Mouse (Mus musculus) intestine, embryonic 15.5 days (tissue): ENCODE results near the gene Tuba3b. TPM values are rescaled to one million over a fixed set of nuclear protein-coding genes. Genes with fewer than 3 reads are reported as not detected.

ENCODE experiments used
- ATAC-seq: fragments of 200-750 bp; cut with Nextera tagmentation; 2 replicates; pipeline ENCODE4 v1.8.0; 2017; ENCODE audit warnings: moderate TSS enrichment, moderate library complexity
- H3K27ac ChIP-seq: fragments of 300-500 bp; sonication (generic); 2 replicates; pipeline ENCODE4 v1.5.1; 2015; ENCODE audit warnings: mild to moderate bottlenecking, inconsistent platforms
- H3K27me3 ChIP-seq: fragments of 300-500 bp; sonication (generic); replicated peaks from 2 replicates; pipeline ENCODE4 v1.6.1; 2015; ENCODE audit warnings: inconsistent platforms
- H3K36me3 ChIP-seq: fragments of 300-500 bp; sonication (generic); 2 replicates; pipeline ENCODE4 v1.6.1; 2015; ENCODE audit warnings: inconsistent platforms
- H3K4me1 ChIP-seq: fragments of 300-500 bp; sonication (generic); replicated peaks from 2 replicates; pipeline ENCODE4 v1.6.1; 2015; ENCODE audit warnings: inconsistent platforms
- H3K4me2 ChIP-seq: fragments of 300-500 bp; sonication (generic); replicated peaks from 2 replicates; pipeline ENCODE4 v1.6.1; 2015; ENCODE audit warnings: mild to moderate bottlenecking, inconsistent platforms
- H3K4me3 ChIP-seq: fragments of 300-500 bp; sonication (generic); replicated peaks from 2 replicates; pipeline ENCODE4 v1.5.1; 2015; ENCODE audit warnings: inconsistent platforms
- H3K9ac ChIP-seq: fragments of 300-500 bp; sonication (generic); 2 replicates; pipeline ENCODE4 v1.6.1; 2015; ENCODE audit warnings: inconsistent platforms
- H3K9me3 ChIP-seq: fragments of 300-500 bp; sonication (generic); 2 replicates; pipeline ENCODE4 v1.6.1; 2016; ENCODE audit warnings: inconsistent platforms
- WGBS: fragments of 180-500 bp; shearing (Covaris S2); methylation state at CpG from one replicate; pipeline ENCODE4 v1.1.7; 2015; 5-methylcytosine and 5-hydroxymethylcytosine counted together
- polyA plus RNA-seq: library from polyadenylated mRNA; unstranded; fragments of >200 nt; fragmentation: Nextera tagmentation; extraction: Ambion mirVana; gene quantifications from 2 replicates; pipeline ENCODE4 v1.2.1, GENCODE M21; 2015

Tuba3b gene
- polyA plus RNA-seq, 1 experiment from 2014 or later: not detected

DNA sequence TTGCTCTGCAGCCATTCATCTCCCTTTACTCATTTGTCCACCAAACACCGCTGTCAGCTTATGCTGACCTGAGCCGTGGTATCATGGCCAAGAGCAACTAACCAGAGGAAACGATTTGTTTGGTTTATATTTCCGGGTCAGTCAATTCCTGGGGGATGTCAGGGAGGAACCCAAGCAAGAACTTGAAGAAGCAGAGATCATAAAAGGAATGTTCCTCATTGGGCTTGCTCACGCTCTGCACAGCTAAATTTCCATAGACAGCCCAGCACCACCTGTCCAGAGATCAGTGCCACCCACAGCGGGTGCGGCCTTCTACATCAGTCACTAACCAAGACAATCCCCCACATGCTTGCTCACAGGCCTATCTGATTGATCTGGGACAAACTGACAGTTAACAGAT is 1.3 kb upstream of the Tuba3b start, which contains the start of gene Lmntd1:
Lmntd1 (minus strand) TSS at position 101 of the 400 bp plus-strand sequence.
- WGBS: 55% methylated on average over 7 of the region's 7 CpGs
- Histone ChIP-seq H3K4me1 (no peaks in the 10 kb centered on the region), H3K4me2 (no peak within 1 kb of the TSS), H3K36me3 (no peaks in the 10 kb centered on the region), H3K27ac (no peak within 1 kb of the TSS), H3K9me3 (no peaks in the 10 kb centered on the region), H3K4me3 (no peak within 1 kb of the TSS), H3K9ac (no peak within 1 kb of the TSS), H3K27me3 (no peaks in the 10 kb centered on the region)
- ATAC-seq: no peak

DNA sequence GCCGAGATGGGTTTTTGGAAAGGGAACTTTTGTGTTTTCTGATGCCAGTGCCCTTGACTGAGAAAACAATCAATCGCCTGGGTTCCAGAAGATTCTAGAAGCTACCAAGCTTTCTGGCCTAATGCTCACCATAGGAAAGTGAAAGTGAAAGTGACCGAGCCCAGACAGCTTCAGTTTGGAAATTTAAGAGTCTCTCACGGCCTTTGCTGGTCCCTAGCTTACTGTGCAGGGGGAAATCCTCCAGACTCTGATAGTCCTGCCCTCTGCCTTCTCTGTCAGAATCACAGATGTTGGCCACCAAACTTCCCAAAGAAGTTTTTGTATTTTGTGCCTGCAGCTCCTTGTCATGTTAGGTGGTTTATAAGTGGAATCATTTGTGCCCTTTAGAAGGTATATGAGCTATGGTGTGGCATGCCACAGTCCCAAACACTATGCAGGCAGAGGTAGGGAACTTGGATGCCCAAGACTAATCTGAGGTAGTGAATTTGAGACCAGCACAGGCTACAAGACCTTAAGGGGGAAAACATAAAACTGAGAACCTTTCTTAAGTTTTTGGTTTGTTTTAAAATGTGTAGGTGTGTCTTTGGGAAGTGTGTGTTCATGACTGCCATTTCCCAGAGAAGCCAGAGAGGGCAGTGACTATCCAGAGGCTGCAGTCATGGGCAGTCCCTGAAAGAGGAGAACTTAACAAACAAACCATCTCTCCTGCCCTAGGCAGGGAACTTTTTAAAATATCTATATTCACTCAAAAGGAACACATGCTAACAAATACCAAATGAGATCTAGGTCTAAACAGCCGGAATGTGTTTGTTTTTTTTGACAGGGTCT is 1.1 kb downstream of the Tuba3b start:
- H3K36me3 ChIP-seq: no peaks in the 10 kb centered on the region
- H3K27ac ChIP-seq: no peak overlapping the region
- no peak for ATAC-seq
- H3K4me3 ChIP-seq: no peak overlapping the region
- WGBS: 70% methylated on average over 5 of the region's 5 CpGs
- H3K4me1 ChIP-seq: no peaks in the 10 kb centered on the region
- no peaks in the 10 kb centered on the region for H3K27me3 ChIP-seq
- H3K9me3 ChIP-seq: no peaks in the 10 kb centered on the region
- no peak overlapping the region for H3K9ac ChIP-seq
- no peak overlapping the region for H3K4me2 ChIP-seq

DNA sequence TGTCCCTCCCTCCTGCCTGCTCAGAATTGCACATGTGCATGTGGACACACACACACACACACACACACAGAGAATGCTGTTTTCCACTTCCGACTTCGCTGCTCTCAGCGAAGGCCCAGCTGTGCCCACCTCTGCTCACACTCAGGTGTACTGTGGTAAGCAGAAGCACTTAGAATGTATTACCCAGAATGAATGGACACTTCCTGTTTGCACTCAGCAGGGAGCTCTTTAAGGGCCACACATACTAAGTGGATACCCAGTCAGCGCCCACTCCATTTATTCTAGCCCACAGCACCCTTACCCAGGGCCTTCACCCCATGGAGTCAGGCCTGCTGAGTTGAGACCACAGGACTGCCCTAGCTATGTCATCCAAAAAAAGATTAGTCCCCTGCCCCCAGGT is 7.6 kb downstream of the Tuba3b start:
- Histone ChIP-seq H3K4me2 (no peak overlapping the region), H3K9me3 (no peaks in the 10 kb centered on the region), H3K4me1 (no peaks in the 10 kb centered on the region), H3K27ac (no peak overlapping the region), H3K27me3 (no peaks in the 10 kb centered on the region), H3K36me3 (no peaks in the 10 kb centered on the region), H3K9ac (no peak overlapping the region), H3K4me3 (no peak overlapping the region)
- ATAC-seq: no peak
- whole genome bisulfite sequencing: 91% methylated on average over 4 of the region's 4 CpGs

DNA sequence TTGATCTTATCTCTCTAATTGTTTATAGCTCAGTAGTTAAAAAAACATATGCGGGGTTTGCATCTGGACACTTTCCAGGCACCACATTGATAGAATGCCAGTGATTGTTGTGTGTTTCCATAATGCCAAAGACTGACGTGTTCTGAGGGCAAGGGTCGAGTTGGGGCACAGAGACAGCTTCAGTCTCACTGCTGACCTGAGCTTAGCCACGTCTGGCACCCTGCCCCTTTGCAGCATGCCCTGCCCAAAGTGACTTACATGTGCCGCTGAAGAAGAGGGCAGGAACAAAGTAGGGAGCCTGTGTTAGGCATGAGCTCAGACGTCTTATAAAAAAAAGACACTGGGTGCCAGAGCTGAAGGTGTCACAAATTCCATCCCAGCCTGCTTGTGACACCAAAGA is 14.7 kb downstream of the Tuba3b start:
- no peak for ATAC-seq
- H3K4me3 ChIP-seq: no peak overlapping the region
- H3K27me3 ChIP-seq: no peaks in the 10 kb centered on the region
- no peaks in the 10 kb centered on the region for H3K9me3 ChIP-seq
- no peaks in the 10 kb centered on the region for H3K36me3 ChIP-seq
- H3K4me2 ChIP-seq: no peak overlapping the region
- H3K9ac ChIP-seq: no peak overlapping the region
- WGBS: 47% methylated on average over 6 of the region's 6 CpGs
- no peak overlapping the region for H3K27ac ChIP-seq
- H3K4me1 ChIP-seq: no peaks in the 10 kb centered on the region

DNA sequence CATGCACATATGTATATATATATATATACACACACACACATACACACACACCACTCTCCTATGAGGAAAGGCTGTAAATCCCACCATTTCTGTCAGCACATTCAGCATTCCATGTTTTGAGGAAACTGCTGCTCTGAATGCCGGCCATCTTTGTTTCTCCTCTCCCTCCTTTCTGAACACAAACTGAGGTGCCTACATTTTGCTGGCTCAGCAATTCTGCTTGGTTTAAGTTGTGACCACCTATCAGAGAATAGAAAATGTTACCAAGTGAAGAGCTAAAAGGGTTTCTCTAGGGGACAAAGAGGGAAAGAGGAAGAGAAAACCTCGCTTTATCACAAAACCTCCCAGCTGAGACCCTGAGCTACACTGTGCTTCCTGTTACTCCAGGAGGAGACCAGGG is 18.9 kb downstream of the Tuba3b start:
- no peak overlapping the region for H3K4me2 ChIP-seq
- no peaks in the 10 kb centered on the region for H3K36me3 ChIP-seq
- ATAC-seq: no peak
- H3K27me3 ChIP-seq: no peaks in the 10 kb centered on the region
- H3K9ac ChIP-seq: no peak overlapping the region
- H3K4me3 ChIP-seq: no peak overlapping the region
- no peak overlapping the region for H3K27ac ChIP-seq
- 0 out of 2 replicates have a peak, but pooled peaks cover 3% of the 10 kb centered on the region for H3K4me1 ChIP-seq
- WGBS: 80% methylated on average over 2 of the region's 2 CpGs
- no peaks in the 10 kb centered on the region for H3K9me3 ChIP-seq

DNA sequence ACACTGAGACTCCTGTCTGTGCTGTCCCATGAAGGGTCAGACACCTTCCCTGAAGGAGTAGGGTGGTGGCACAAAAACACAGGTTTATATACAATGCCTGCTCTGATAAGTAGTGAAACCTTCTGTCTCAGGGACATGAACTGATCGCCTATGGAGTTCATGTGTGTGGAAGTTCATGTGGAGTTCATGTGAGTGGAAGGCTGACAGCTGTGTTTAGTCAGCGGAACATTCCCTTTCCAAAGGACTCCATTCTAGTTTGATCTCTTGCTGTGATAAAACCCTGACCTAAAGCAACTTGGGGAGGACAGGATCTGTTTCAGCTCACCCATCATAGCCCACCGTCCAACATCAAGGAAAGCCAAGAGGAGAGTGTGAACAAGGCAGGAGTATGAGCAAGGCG is 21.1 kb downstream of the Tuba3b start:
- Histone ChIP-seq H3K27ac (no peak overlapping the region), H3K4me1 (0 out of 2 replicates have a peak, but pooled peaks cover 3% of the 10 kb centered on the region), H3K4me3 (no peak overlapping the region), H3K36me3 (no peaks in the 10 kb centered on the region), H3K9ac (no peak overlapping the region), H3K27me3 (no peaks in the 10 kb centered on the region), H3K4me2 (no peak overlapping the region), H3K9me3 (no peaks in the 10 kb centered on the region)
- ATAC-seq: 0 out of 2 replicates have a peak, but pooled peaks have one; percentile 31
- WGBS: 58% methylated on average over 4 of the region's 4 CpGs

DNA sequence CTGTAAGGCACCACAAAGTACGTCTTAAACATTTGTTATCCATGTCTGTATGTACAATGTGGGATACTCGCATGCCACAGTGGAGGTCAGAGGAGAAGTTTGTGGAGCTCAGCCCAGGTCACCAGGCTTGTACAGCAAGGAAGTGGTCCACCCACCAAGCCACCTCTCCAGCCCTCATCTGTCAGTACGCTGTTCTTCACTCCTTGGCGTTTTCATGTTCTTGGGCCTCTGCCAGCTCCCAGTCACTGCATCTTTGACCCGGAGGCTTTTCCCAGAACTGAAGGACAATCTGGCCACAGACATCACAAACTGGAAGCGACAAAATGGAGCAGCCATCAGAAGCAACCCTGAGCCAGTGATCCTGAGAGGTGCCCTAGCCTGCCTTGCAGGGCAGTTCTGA is 22.7 kb downstream of the Tuba3b start:
- no peaks in the 10 kb centered on the region for H3K36me3 ChIP-seq
- WGBS: 56% methylated on average over 6 of the region's 6 CpGs

DNA sequence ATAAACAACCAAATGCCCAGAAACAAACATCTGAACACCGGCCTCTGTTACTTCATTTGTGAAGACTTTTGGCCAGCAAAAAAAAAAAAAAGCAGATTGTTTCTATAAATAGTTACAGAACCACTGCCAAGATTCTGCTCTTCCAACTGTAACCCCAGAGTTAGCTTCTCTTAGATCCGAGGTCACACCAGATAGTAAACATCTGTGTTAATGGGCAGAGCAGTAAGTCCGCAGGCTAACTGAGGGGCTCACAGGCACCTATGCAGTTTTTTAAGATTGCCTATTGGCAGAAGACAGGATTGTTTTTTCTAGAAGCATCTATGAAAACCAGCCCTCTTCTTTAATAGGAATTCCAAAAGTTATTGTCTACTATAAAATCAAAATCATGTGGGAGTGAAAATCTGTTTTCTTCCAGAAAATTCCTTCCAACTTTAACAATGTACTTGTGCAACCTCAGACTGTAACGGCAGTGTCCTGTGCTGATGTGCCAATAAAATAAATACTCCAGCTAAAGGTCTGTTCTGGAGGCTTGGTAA is 25.5 kb downstream of the Tuba3b start:
- Histone ChIP-seq H3K27me3 (no peaks in the 10 kb centered on the region), H3K36me3 (no peaks in the 10 kb centered on the region), H3K9ac (no peak overlapping the region), H3K4me1 (0 out of 2 replicates have a peak, but pooled peaks cover 3% of the 10 kb centered on the region), H3K9me3 (no peaks in the 10 kb centered on the region), H3K27ac (no peak overlapping the region), H3K4me2 (no peak overlapping the region), H3K4me3 (no peak overlapping the region)
- ATAC-seq: no peak
- 50% methylated on average over 4 of the region's 4 CpGs for WGBS

More for the DNA sequence above, 22.7 kb downstream of the Tuba3b start:
- ATAC-seq: no peak
- Histone ChIP-seq H3K4me1 (0 out of 2 replicates have a peak, but pooled peaks cover 3% of the 10 kb centered on the region), H3K4me3 (no peak overlapping the region), H3K9ac (no peak overlapping the region), H3K27ac (no peak overlapping the region), H3K4me2 (no peak overlapping the region), H3K27me3 (no peaks in the 10 kb centered on the region), H3K9me3 (no peaks in the 10 kb centered on the region)

DNA sequence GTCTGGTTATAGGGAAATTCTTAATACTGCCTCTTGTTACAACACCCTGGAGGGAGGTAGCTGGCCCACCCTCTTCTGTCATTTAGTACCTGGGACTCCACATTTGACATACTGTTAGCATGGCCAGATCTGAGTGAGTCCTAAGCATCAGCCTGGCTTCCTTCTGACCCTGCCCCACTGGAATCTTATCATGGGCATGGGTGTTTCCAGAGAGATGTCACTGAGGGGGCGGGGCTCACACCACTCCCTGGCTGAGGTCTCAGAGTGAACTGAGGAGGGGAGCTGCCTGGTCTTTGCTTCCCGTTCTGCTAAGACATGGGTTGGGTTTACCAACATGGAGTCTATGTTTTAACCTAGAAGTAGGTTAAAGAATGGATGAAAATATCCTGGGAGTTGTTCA is 36.4 kb downstream of the Tuba3b start:
- Histone ChIP-seq H3K4me2 (no peak overlapping the region), H3K27ac (no peak overlapping the region), H3K9me3 (no peaks in the 10 kb centered on the region), H3K4me3 (no peak overlapping the region), H3K9ac (no peak overlapping the region), H3K27me3 (no peaks in the 10 kb centered on the region), H3K36me3 (no peaks in the 10 kb centered on the region), H3K4me1 (no peaks in the 10 kb centered on the region)
- 64% methylated on average over 2 of the region's 2 CpGs for WGBS
- ATAC-seq: no peak

DNA sequence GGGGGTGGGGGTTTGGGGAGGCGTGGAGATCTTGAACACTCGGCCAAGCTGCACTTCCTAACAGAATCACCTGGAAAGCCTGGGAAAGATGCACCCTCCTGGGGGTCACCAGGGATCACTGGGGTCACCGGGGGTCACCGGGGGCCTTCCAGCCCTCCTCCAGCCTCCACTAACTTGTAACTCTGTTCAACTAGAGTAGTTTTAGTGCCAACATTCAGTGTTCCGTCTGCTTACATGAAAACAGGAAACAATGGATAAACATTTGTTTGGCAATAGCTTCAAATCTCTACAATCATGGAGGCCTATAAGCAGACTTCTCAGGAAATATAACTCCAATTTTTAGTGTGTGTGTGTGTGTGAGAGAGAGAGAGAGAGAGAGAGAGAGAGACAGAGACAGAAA is 37.4 kb downstream of the Tuba3b start:
- Histone ChIP-seq H3K9ac (no peak overlapping the region), H3K4me2 (no peak overlapping the region), H3K4me3 (no peak overlapping the region), H3K9me3 (no peaks in the 10 kb centered on the region), H3K36me3 (no peaks in the 10 kb centered on the region), H3K4me1 (no peaks in the 10 kb centered on the region), H3K27me3 (no peaks in the 10 kb centered on the region), H3K27ac (no peak overlapping the region)
- WGBS: 69% methylated on average over 5 of the region's 5 CpGs
- ATAC-seq: no peak

DNA sequence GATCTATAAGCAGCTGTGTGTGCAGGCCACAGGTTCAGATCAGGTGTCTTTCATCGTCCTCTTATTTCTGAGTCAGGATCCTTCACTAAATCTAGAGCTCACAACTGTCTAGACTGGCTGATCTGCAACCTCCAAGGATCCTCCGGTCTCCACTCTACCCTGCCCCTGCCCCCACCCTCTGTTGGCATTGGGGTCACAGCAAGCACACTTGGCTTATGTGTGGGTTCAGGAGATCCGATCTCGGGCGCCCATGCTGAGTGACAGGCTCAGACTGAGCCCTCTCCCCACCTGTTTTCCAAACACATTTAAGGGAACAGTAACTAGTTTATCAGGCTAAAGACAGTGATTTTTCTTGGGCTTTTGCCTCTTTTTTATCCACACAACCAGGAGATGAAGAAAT is 38.1 kb downstream of the Tuba3b start:
- H3K27me3 ChIP-seq: no peaks in the 10 kb centered on the region
- no peak for ATAC-seq
- no peak overlapping the region for H3K27ac ChIP-seq
- WGBS: 84% methylated on average over 5 of the region's 5 CpGs
- H3K36me3 ChIP-seq: no peaks in the 10 kb centered on the region
- no peaks in the 10 kb centered on the region for H3K4me1 ChIP-seq
- H3K4me2 ChIP-seq: no peak overlapping the region
- H3K9me3 ChIP-seq: no peaks in the 10 kb centered on the region
- no peak overlapping the region for H3K9ac ChIP-seq
- H3K4me3 ChIP-seq: no peak overlapping the region

DNA sequence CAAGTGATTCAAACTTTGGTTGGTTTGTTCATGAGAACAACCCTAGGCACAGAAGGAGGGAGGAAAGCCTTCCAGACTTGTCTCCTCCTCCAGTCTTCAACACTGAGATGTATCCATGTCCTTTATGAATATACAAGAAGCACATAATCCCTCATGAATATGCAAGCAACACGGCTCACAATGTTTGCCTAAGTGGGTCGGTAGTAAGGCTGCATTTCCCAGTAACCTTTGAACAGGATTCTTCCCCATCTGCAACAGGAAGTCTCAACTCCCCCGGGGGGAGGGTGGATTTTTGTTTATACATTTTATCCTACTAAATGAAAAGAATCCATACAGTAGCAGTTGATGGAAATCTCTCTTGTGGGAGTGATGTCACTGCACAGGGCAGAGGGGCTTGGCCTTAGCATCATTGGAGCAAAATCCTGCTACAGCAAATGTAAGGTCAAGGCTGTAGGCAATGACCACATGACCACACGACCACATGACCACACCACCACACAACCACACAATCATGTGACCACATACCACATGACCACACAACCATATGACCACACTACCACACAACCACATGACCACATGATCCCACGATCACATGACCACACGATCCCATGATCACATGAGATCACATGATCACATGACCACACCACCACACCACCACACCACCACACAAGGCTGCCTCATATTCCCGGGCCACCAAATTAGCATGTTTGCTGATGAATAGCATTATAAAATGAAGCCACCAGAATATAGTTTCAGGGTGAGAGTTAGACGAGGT is 38.7 kb downstream of the Tuba3b start:
- no peak overlapping the region for H3K4me3 ChIP-seq
- ATAC-seq: no peak
- WGBS: 68% methylated on average over 8 of the region's 8 CpGs
- no peaks in the 10 kb centered on the region for H3K27me3 ChIP-seq
- H3K4me2 ChIP-seq: no peak overlapping the region
- no peaks in the 10 kb centered on the region for H3K36me3 ChIP-seq
- H3K27ac ChIP-seq: no peak overlapping the region
- no peaks in the 10 kb centered on the region for H3K4me1 ChIP-seq
- no peak overlapping the region for H3K9ac ChIP-seq
- H3K9me3 ChIP-seq: no peaks in the 10 kb centered on the region
